Mouse (Mus musculus): ENCODE results near the gene Fgf23. TPM values are rescaled to one million over a fixed set of nuclear protein-coding genes. Genes with fewer than 3 reads are reported as not detected.

Gene Fgf23
- polyA plus RNA-seq, 1 experiment from 2014 or later: not detected

- WGBS: 91% methylated on average over 5 of the region's 5 CpGs
- Histone ChIP-seq H3K9ac (replicated peaks) (no peak overlapping the region), H3K4me3 (no peak overlapping the region), H3K27me3 (no peaks in the 10 kb centered on the region), H3K9me3 (no peaks in the 10 kb centered on the region), H3K4me1 (no peaks in the 10 kb centered on the region), H3K36me3 (peaks cover 19% of the 10 kb centered on the region), H3K4me2 (replicated peaks) (no peak overlapping the region), H3K27ac (replicated peaks) (no peak overlapping the region)
- ATAC-seq (ENCODE audit: low FRiP score, low read depth): no peak
Measured at GRCm38 (mm10) chr6:127122996-127123395, 50.3 kb downstream of the Fgf23 start.

GRCm38 (mm10) chr6:127123506-127123905 lies 50.8 kb downstream of the Fgf23 start:
- H3K27ac ChIP-seq (replicated peaks): no peak overlapping the region
- H3K27me3 ChIP-seq: no peaks in the 10 kb centered on the region
- peaks cover 22% of the 10 kb centered on the region for H3K36me3 ChIP-seq
- H3K4me2 ChIP-seq (replicated peaks): no peak overlapping the region
- no peak for ATAC-seq (ENCODE audit: low FRiP score, low read depth)
- H3K9ac ChIP-seq (replicated peaks): no peak overlapping the region
- H3K4me3 ChIP-seq: no peak overlapping the region
- WGBS: 92% methylated on average over 7 of the region's 7 CpGs
- H3K4me1 ChIP-seq: no peaks in the 10 kb centered on the region
- H3K9me3 ChIP-seq: no peaks in the 10 kb centered on the region

- H3K9ac ChIP-seq (replicated peaks): no peak overlapping the region
- peaks cover 67% of the 10 kb centered on the region for H3K36me3 ChIP-seq
- no peak overlapping the region for H3K4me3 ChIP-seq
- H3K9me3 ChIP-seq: no peaks in the 10 kb centered on the region
- no peak for ATAC-seq (ENCODE audit: low FRiP score, low read depth)
- WGBS: 92% methylated on average over 14 of the region's 14 CpGs
- no peak overlapping the region for H3K4me2 ChIP-seq (replicated peaks)
- no peak overlapping the region for H3K27ac ChIP-seq (replicated peaks)
- no peaks in the 10 kb centered on the region for H3K27me3 ChIP-seq
- H3K4me1 ChIP-seq: peaks cover 35% of the 10 kb centered on the region
Measured at GRCm38 (mm10) chr6:127129659-127130058, 57.0 kb downstream of the Fgf23 start.

GRCm38 (mm10) chr6:127130377-127130776 lies 57.7 kb downstream of the Fgf23 start:
- Histone ChIP-seq H3K4me3 (no peak overlapping the region), H3K36me3 (peaks cover 71% of the 10 kb centered on the region), H3K9me3 (no peaks in the 10 kb centered on the region), H3K27ac (replicated peaks) (0 out of 2 replicates have a peak overlapping the region, but pooled peaks have one; percentile 25), H3K27me3 (no peaks in the 10 kb centered on the region), H3K9ac (replicated peaks) (no peak overlapping the region), H3K4me2 (replicated peaks) (no peak overlapping the region), H3K4me1 (peaks cover 35% of the 10 kb centered on the region)
- 64% methylated on average over 13 of the region's 13 CpGs for WGBS
- no peak for ATAC-seq (ENCODE audit: low FRiP score, low read depth)

Other genes starting within 250 kb of the Fgf23 start
- gene Ndufa9, start 223.8 kb upstream of the Fgf23 start, polyA plus RNA-seq (2016; fragmentation: Nextera tagmentation; extraction: Ambion mirVana): 157 and 165 TPM in 2 replicates
- 0.06 and 0.16 TPM in 2 replicates for gene Akap3, start 219.8 kb upstream of the Fgf23 start, polyA plus RNA-seq (2016; fragmentation: Nextera tagmentation; extraction: Ambion mirVana)
- gene Dyrk4, start 151.1 kb upstream of the Fgf23 start, polyA plus RNA-seq (2016; fragmentation: Nextera tagmentation; extraction: Ambion mirVana): not detected in 2 replicates
- gene Rad51ap1, start 133.3 kb upstream of the Fgf23 start, polyA plus RNA-seq (2016; fragmentation: Nextera tagmentation; extraction: Ambion mirVana): 56.2 and 56.7 TPM in 2 replicates
- 20.2 and 24.7 TPM in 2 replicates for gene D6Wsu163e, start 132.9 kb upstream of the Fgf23 start, polyA plus RNA-seq (2016; fragmentation: Nextera tagmentation; extraction: Ambion mirVana)
- not detected in 2 replicates for gene Fgf6, start 57.3 kb upstream of the Fgf23 start, polyA plus RNA-seq (2016; fragmentation: Nextera tagmentation; extraction: Ambion mirVana)
- gene Tigar, start 36.7 kb downstream of the Fgf23 start, polyA plus RNA-seq (2016; fragmentation: Nextera tagmentation; extraction: Ambion mirVana): 8.9 and 9.2 TPM in 2 replicates
- 1,089 and 1,182 TPM in 2 replicates for gene Ccnd2, start 79.3 kb downstream of the Fgf23 start, polyA plus RNA-seq (2016; fragmentation: Nextera tagmentation; extraction: Ambion mirVana)